Mouse (Mus musculus): ENCODE measurements around the gene Cmip. TPM values are rescaled to one million over a fixed set of nuclear protein-coding genes. Genes with fewer than 3 reads are reported as not detected.

Cmip gene
- polyA plus RNA-seq, 2 experiments, result 27.1 to 39.7 TPM

DNA sequence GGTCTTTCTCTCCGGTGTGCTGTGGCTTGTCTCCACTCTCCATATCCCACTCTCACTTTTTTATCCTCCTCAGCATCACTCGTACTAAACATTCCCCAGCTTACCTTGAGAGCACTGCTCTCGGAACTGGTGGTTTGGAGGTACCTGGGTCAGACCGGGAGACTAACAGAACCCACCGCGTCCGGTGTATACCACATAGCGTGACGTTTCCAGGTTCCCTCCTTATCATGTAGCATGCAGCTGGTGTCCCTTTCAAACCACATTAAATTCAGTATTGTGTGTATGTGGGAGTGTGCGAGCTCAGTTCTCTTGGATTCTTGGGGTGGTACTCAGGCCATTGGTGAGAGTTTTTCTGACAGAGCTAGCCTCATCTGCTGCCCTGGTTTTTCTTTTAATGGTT, 21.4 kb downstream of the Cmip start:
- WGBS, result 88% methylated on average over 10 of the region's 10 CpGs
- Histone ChIP-seq H3K4me3 (replicated peaks; ENCODE audit: low read length) (no peak overlapping the region), H3K4me1 (ENCODE audit: control insufficient read depth, insufficient read depth, low read length) (peaks cover 10% of the 10 kb centered on the region), H3K27me3 (ENCODE audit: control insufficient read depth, insufficient read depth, low read length) (no peaks in the 10 kb centered on the region), H3K36me3 (ENCODE audit: control insufficient read depth, insufficient read depth, low read length) (no peaks in the 10 kb centered on the region), H3K27ac (replicated peaks; ENCODE audit: low read depth, low read length) (no peak overlapping the region), H3K4me2 (replicated peaks; ENCODE audit: low read depth, low read length, severe bottlenecking) (no peak overlapping the region), H3K9me3 (ENCODE audit: control insufficient read depth, low read length) (no peaks in the 10 kb centered on the region), H3K9ac (ENCODE audit: low read depth, low read length, severe bottlenecking) (no peak overlapping the region)
- ATAC-seq (ENCODE audit: low FRiP score, low read depth) (no peak), DNase-seq (ENCODE audit: low spot score) (no peak)
- no peak for TF ChIP-seq POLR2A (IDR thresholded peaks at IDR 0.05; ENCODE audit: borderline replicate concordance, extremely low read depth, insufficient read depth, insufficient read length)

DNA sequence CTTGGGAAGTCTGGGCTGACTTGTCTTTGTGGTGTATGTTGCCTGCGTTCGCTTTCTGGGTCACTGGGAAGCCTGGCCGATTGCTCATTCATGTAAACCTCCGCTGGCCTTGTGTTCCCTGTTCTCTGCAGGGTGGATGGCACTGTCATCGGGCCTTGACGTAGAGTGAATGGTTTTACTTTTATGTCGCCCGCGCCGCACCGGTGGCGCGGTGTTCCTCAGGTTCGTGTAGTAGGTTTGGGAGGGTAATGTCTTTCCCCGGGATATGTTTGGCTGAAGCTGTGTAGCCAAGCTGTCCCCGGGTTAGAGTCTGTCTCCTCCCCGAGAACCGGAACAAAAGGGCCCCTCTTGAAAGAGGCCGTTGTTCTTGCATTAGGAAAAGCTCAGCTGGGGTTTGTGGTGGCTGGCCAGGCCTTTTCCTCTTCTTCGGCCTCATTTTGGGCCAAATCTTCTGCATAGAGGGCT, 21.8 kb downstream of the Cmip start:
- ATAC-seq (ENCODE audit: low FRiP score, low read depth), result no peak
- H3K4me3 ChIP-seq (replicated peaks; ENCODE audit: low read length), result no peak overlapping the region
- WGBS, result 78% methylated on average over 20 of the region's 20 CpGs
- H3K4me1 ChIP-seq (ENCODE audit: control insufficient read depth, insufficient read depth, low read length), result peaks cover 10% of the 10 kb centered on the region
- H3K4me2 ChIP-seq (replicated peaks; ENCODE audit: low read depth, low read length, severe bottlenecking), result no peak overlapping the region
- H3K9ac ChIP-seq (ENCODE audit: low read depth, low read length, severe bottlenecking), result no peak overlapping the region
- peak overlapping the region; percentile 33; the same call in 1 of the 2 replicates for H3K27ac ChIP-seq (replicated peaks; ENCODE audit: low read depth, low read length)
- H3K9me3 ChIP-seq (ENCODE audit: control insufficient read depth, low read length), result no peaks in the 10 kb centered on the region
- no peak for DNase-seq (ENCODE audit: low spot score)
- H3K36me3 ChIP-seq (ENCODE audit: control insufficient read depth, insufficient read depth, low read length), result no peaks in the 10 kb centered on the region
- H3K27me3 ChIP-seq (ENCODE audit: control insufficient read depth, insufficient read depth, low read length), result no peaks in the 10 kb centered on the region
- no peak for TF ChIP-seq POLR2A (IDR thresholded peaks at IDR 0.05; ENCODE audit: borderline replicate concordance, extremely low read depth, insufficient read depth, insufficient read length)

DNA sequence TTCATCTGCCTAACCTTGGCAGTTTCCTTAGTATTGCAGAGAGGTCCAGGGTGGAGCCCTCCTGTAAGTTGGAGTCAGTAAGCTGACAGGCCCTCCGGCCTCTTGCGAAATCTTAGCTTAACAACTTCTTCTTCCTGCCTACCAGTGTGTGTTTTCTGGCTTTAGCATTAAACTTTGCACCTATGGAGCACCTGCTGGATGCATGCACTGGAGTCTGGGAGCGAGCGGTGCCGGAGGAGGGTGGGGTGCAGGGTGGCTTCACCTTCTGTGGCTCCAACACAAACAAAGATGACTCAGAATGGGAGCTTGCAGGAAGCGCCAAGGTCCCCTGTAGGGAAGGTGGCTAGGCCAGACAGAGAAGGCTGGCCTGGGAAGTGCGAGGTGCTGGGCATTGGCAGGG, 23.6 kb downstream of the Cmip start:
- TF ChIP-seq POLR2A (IDR thresholded peaks at IDR 0.05; ENCODE audit: borderline replicate concordance, extremely low read depth, insufficient read depth, insufficient read length), result no peak
- DNase-seq (ENCODE audit: low spot score) (no peak), ATAC-seq (ENCODE audit: low FRiP score, low read depth) (no peak)
- Histone ChIP-seq H3K9ac (ENCODE audit: low read depth, low read length, severe bottlenecking) (no peak overlapping the region), H3K4me3 (replicated peaks; ENCODE audit: low read length) (no peak overlapping the region), H3K4me2 (replicated peaks; ENCODE audit: low read depth, low read length, severe bottlenecking) (no peak overlapping the region), H3K36me3 (ENCODE audit: control insufficient read depth, insufficient read depth, low read length) (no peaks in the 10 kb centered on the region), H3K9me3 (ENCODE audit: control insufficient read depth, low read length) (no peaks in the 10 kb centered on the region), H3K27me3 (ENCODE audit: control insufficient read depth, insufficient read depth, low read length) (no peaks in the 10 kb centered on the region), H3K27ac (replicated peaks; ENCODE audit: low read depth, low read length) (no peak overlapping the region), H3K4me1 (ENCODE audit: control insufficient read depth, insufficient read depth, low read length) (peaks cover 10% of the 10 kb centered on the region)
- WGBS, result 82% methylated on average over 7 of the region's 7 CpGs

DNA sequence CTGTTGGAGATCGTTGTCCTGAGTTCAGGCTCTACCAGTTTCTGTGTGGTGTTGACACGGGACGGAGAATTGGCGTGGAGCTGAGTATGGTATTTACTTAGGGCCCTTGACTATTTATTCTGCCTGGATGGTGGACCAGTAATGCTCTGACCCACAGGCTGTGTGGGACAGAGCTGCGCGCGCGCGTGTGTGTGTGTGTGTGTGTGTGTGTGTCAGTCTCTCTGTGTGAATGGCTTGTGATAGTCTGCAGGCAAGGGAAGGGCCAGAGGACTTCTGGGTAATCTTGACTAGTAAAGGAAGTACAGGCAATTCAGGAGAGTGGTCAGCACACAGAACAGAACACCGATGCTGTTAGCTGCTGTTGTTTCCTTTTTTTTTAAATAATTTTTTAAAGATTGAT, 24.8 kb downstream of the Cmip start:
- Histone ChIP-seq H3K9me3 (ENCODE audit: control insufficient read depth, low read length) (no peaks in the 10 kb centered on the region), H3K4me3 (replicated peaks; ENCODE audit: low read length) (no peak overlapping the region), H3K4me1 (ENCODE audit: control insufficient read depth, insufficient read depth, low read length) (peaks cover 10% of the 10 kb centered on the region), H3K4me2 (replicated peaks; ENCODE audit: low read depth, low read length, severe bottlenecking) (no peak overlapping the region), H3K27ac (replicated peaks; ENCODE audit: low read depth, low read length) (no peak overlapping the region), H3K27me3 (ENCODE audit: control insufficient read depth, insufficient read depth, low read length) (no peaks in the 10 kb centered on the region), H3K9ac (ENCODE audit: low read depth, low read length, severe bottlenecking) (no peak overlapping the region), H3K36me3 (ENCODE audit: control insufficient read depth, insufficient read depth, low read length) (peaks cover 5% of the 10 kb centered on the region; the same call in 1 of the 2 replicates)
- 91% methylated on average over 10 of the region's 10 CpGs for WGBS
- no peak for ATAC-seq (ENCODE audit: low FRiP score, low read depth)
- no peak for TF ChIP-seq POLR2A (IDR thresholded peaks at IDR 0.05; ENCODE audit: borderline replicate concordance, extremely low read depth, insufficient read depth, insufficient read length)
- no peak for DNase-seq (ENCODE audit: low spot score)

DNA sequence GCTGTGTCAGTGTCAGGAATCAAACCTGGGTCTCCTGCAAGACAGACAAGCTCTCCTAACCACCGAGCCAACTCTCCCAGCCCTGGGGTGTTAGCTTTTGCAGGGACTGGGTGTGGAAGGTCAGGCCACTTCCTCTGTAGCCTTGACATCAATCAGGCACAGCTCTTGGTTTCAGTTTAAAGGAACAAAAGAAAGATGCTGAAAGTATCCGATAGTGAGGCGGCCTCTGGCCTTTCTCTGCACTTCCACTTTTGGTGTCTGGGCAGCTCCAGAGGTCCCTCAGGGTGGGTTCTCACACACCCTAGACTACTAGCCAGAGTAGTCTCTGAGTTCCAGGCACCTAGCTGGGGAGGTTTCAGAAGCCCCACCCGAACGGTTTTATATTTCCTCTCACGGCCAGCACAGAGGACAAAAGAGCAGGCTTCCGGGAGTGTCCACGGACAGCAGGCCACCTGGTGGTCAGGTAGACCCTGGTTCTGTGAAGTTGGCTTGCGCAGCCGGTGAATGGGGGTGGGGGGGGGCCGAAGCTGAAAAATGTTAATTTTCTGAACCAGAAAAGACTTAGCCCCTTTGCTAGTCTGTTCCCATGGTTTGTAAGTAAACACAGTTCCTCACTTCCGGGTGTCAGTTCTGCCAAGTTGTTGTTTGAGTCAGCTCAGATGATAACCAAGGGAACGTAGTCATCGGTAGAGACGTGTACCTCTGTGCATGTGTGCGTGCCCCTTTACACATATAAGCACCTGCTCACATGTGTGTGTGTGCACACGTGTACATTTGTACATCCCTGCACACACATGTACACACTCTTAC, 25.5 kb downstream of the Cmip start:
- peaks cover 5% of the 10 kb centered on the region; the same call in 1 of the 2 replicates for H3K36me3 ChIP-seq (ENCODE audit: control insufficient read depth, insufficient read depth, low read length)
- H3K4me3 ChIP-seq (replicated peaks; ENCODE audit: low read length), result no peak overlapping the region
- no peak overlapping the region for H3K27ac ChIP-seq (replicated peaks; ENCODE audit: low read depth, low read length)
- no peak for TF ChIP-seq POLR2A (IDR thresholded peaks at IDR 0.05; ENCODE audit: borderline replicate concordance, extremely low read depth, insufficient read depth, insufficient read length)
- DNase-seq (ENCODE audit: low spot score) (no peak), ATAC-seq (ENCODE audit: low FRiP score, low read depth) (no peak)
- peaks cover 10% of the 10 kb centered on the region for H3K4me1 ChIP-seq (ENCODE audit: control insufficient read depth, insufficient read depth, low read length)
- no peak overlapping the region for H3K9ac ChIP-seq (ENCODE audit: low read depth, low read length, severe bottlenecking)
- H3K4me2 ChIP-seq (replicated peaks; ENCODE audit: low read depth, low read length, severe bottlenecking), result no peak overlapping the region
- 54% methylated on average over 17 of the region's 17 CpGs for WGBS
- no peaks in the 10 kb centered on the region for H3K9me3 ChIP-seq (ENCODE audit: control insufficient read depth, low read length)
- H3K27me3 ChIP-seq (ENCODE audit: control insufficient read depth, insufficient read depth, low read length), result no peaks in the 10 kb centered on the region
